Mouse (Mus musculus) megakaryocyte, embryonic 14.5 days (primary cell): ENCODE measurements around the gene Rhox4g. TPM values are rescaled to one million over a fixed set of nuclear protein-coding genes. Genes with fewer than 3 reads are reported as not detected.
"Not testable (repeated sequence)": the region's sequence is repeated elsewhere in the genome, so short reads cannot be mapped to it uniquely, and the experiment has no call there.

Experiments
- H3K27me3 ChIP-seq: replicated peaks from 2 replicates; pipeline ENCODE3; 2012; ENCODE audit warnings: inconsistent platforms
- H3K36me3 ChIP-seq: replicated peaks from 2 replicates; pipeline ENCODE3; 2012; ENCODE audit warnings: low read length, inconsistent platforms, mixed read lengths
- H3K4me1 ChIP-seq: 2 replicates; pipeline ENCODE4 v1.6.1; 2012; ENCODE audit warnings: inconsistent platforms
- H3K4me3 ChIP-seq: replicated peaks from 2 replicates; pipeline ENCODE3; 2012; ENCODE audit warnings: moderate library complexity, mild to moderate bottlenecking, inconsistent platforms
- H3K9me3 ChIP-seq: 2 replicates; pipeline ENCODE4 v1.6.1; 2012; ENCODE audit warnings: inconsistent platforms
- FLI1 ChIP-seq: IDR thresholded peaks from 2 replicates; pipeline ENCODE4 v1.6.1; 2012; ENCODE audit warnings: low read length, inconsistent platforms, mixed read lengths
- GATA1 ChIP-seq: IDR thresholded peaks from 3 replicates; pipeline ENCODE4 v1.6.1; 2012; ENCODE audit warnings: mixed read lengths, low read length, inconsistent platforms, borderline replicate concordance
- polyA plus RNA-seq: library from polyadenylated mRNA; stranded (reverse); fragments of >175 nt; gene quantifications from 2 replicates; pipeline ENCODE4 v1.2.3, GENCODE M21; 2012; ENCODE audit warnings: low replicate concordance; ENCODE audit not compliant: insufficient read depth

Gene Rhox4g
- not detected in 2 replicates for polyA plus RNA-seq

- H3K27me3 ChIP-seq, H3K36me3 ChIP-seq, H3K4me3 ChIP-seq, H3K9me3 ChIP-seq, H3K4me1 ChIP-seq: not testable (repeated sequence)
Measured at GRCm38 (mm10) chrX:37651227-37651626, at the start of gene Rhox4g. TSS of gene Rhox4g (minus strand) at chrX:37651327.

- peaks cover 16% of the 10 kb centered on the region for H3K27me3 ChIP-seq
- no peak for TF ChIP-seq GATA1
- TF ChIP-seq FLI1, result no peak
- no peaks in the 10 kb centered on the region for H3K4me1 ChIP-seq
- no peak overlapping the region for H3K4me3 ChIP-seq
- H3K36me3 ChIP-seq, result no peaks in the 10 kb centered on the region
- H3K9me3 ChIP-seq, result no peaks in the 10 kb centered on the region
Measured at GRCm38 (mm10) chrX:37692261-37692660, 41.1 kb upstream of the Rhox4g start.

GRCm38 (mm10) chrX:37683031-37683715 lies 32.0 kb upstream of the Rhox4g start:
- no peaks in the 10 kb centered on the region for H3K36me3 ChIP-seq
- TF ChIP-seq GATA1, result no peak
- TF ChIP-seq FLI1, result no peak
- peaks cover 36% of the 10 kb centered on the region for H3K9me3 ChIP-seq
- no peak overlapping the region for H3K4me3 ChIP-seq
- H3K4me1 ChIP-seq, result no peaks in the 10 kb centered on the region
- peaks cover 24% of the 10 kb centered on the region for H3K27me3 ChIP-seq

- not testable (repeated sequence) for H3K9me3 ChIP-seq, H3K36me3 ChIP-seq, H3K4me1 ChIP-seq, H3K4me3 ChIP-seq, H3K27me3 ChIP-seq
Measured at GRCm38 (mm10) chrX:37673177-37673576, 22.1 kb upstream of the Rhox4g start, which contains the start of gene Rhox2h. TSS of gene Rhox2h (minus strand) at chrX:37673277.

- not testable (repeated sequence) for H3K27me3 ChIP-seq, H3K9me3 ChIP-seq, H3K4me1 ChIP-seq, H3K4me3 ChIP-seq, H3K36me3 ChIP-seq
Measured at GRCm38 (mm10) chrX:37668664-37669063, 17.5 kb upstream of the Rhox4g start, which contains the start of gene Rhox3h. TSS of gene Rhox3h (minus strand) at chrX:37668764.

- H3K27me3 ChIP-seq, H3K4me1 ChIP-seq, H3K4me3 ChIP-seq, H3K36me3 ChIP-seq, H3K9me3 ChIP-seq: not testable (repeated sequence)
Measured at GRCm38 (mm10) chrX:37643370-37643769, 7.8 kb downstream of the Rhox4g start, which contains the start of gene Rhox2g. TSS of gene Rhox2g (minus strand) at chrX:37643470.

- not testable (repeated sequence) for H3K9me3 ChIP-seq, H3K4me1 ChIP-seq, H3K36me3 ChIP-seq, H3K27me3 ChIP-seq, H3K4me3 ChIP-seq
Measured at GRCm38 (mm10) chrX:37628512-37628911, 22.6 kb downstream of the Rhox4g start, which contains the start of gene Rhox3g. TSS of gene Rhox3g (minus strand) at chrX:37628612.

GRCm38 (mm10) chrX:37607604-37608003 lies 43.5 kb downstream of the Rhox4g start, which contains the start of gene Rhox4f:
TSS of gene Rhox4f (minus strand) at chrX:37607704.
- not testable (repeated sequence) for H3K36me3 ChIP-seq, H3K27me3 ChIP-seq, H3K4me1 ChIP-seq, H3K9me3 ChIP-seq, H3K4me3 ChIP-seq

Other genes starting within 250 kb of the Rhox4g start
- gene Rhox2b, start 239.3 kb downstream of the Rhox4g start, polyA plus RNA-seq, result not detected in 2 replicates
- gene Rhox4b, start 218.8 kb downstream of the Rhox4g start, polyA plus RNA-seq, result not detected in 2 replicates
- gene Rhox2c, start 197.6 kb downstream of the Rhox4g start, polyA plus RNA-seq, result not detected in 2 replicates
- gene Rhox3c, start 192.7 kb downstream of the Rhox4g start, polyA plus RNA-seq, result not detected in 2 replicates
- gene Rhox4c, start 171.0 kb downstream of the Rhox4g start, polyA plus RNA-seq, result not detected in 2 replicates
- not detected in 2 replicates for gene Rhox2d, start 157.9 kb downstream of the Rhox4g start, polyA plus RNA-seq
- gene Rhox4d, start 137.0 kb downstream of the Rhox4g start, polyA plus RNA-seq, result not detected in 2 replicates
- not detected in 2 replicates for gene Rhox2e, start 120.9 kb downstream of the Rhox4g start, polyA plus RNA-seq
- gene Rhox3e, start 109.3 kb downstream of the Rhox4g start, polyA plus RNA-seq, result not detected in 2 replicates
- 0.09 TPM in 1 of 2 replicates, not detected in the other for gene Rhox4e, start 93.9 kb downstream of the Rhox4g start, polyA plus RNA-seq
- gene Rhox2f, start 79.9 kb downstream of the Rhox4g start, polyA plus RNA-seq, result not detected in 2 replicates
- gene Rhox3f, start 70.3 kb downstream of the Rhox4g start, polyA plus RNA-seq, result not detected in 2 replicates
- gene Rhox4f, start 43.6 kb downstream of the Rhox4g start, polyA plus RNA-seq, result not detected in 2 replicates
- not detected in 2 replicates for gene Rhox3g, start 22.7 kb downstream of the Rhox4g start, polyA plus RNA-seq
- not detected in 2 replicates for gene Rhox2g, start 7.9 kb downstream of the Rhox4g start, polyA plus RNA-seq
- not detected in 2 replicates for gene Rhox3h, start 17.4 kb upstream of the Rhox4g start, polyA plus RNA-seq
- not detected in 2 replicates for gene Rhox2h, start 21.9 kb upstream of the Rhox4g start, polyA plus RNA-seq
- gene Rhox5, start 153.5 kb upstream of the Rhox4g start, polyA plus RNA-seq, result not detected in 2 replicates
- not detected in 2 replicates for gene Rhox6, start 175.6 kb upstream of the Rhox4g start, polyA plus RNA-seq
- gene Rhox7a, start 180.4 kb upstream of the Rhox4g start, polyA plus RNA-seq, result not detected in 2 replicates
- gene Rhox8, start 227.6 kb upstream of the Rhox4g start, polyA plus RNA-seq, result not detected in 2 replicates
- gene Rhox7b, start 245.9 kb upstream of the Rhox4g start, polyA plus RNA-seq, result not detected in 2 replicates